Mouse (Mus musculus) megakaryocyte, embryonic 14.5 days (primary cell): ENCODE measurements around the gene Tubb2b. TPM values are rescaled to one million over a fixed set of nuclear protein-coding genes. Genes with fewer than 3 reads are reported as not detected.
"Not testable (repeated sequence)": the region's sequence is repeated elsewhere in the genome, so short reads cannot be mapped to it uniquely, and the experiment has no call there.

Source experiments
- H3K27me3 ChIP-seq: replicated peaks from 2 replicates; pipeline ENCODE3; 2012; ENCODE audit warnings: inconsistent platforms
- H3K36me3 ChIP-seq: replicated peaks from 2 replicates; pipeline ENCODE3; 2012; ENCODE audit warnings: low read length, inconsistent platforms, mixed read lengths
- H3K4me1 ChIP-seq: 2 replicates; pipeline ENCODE4 v1.6.1; 2012; ENCODE audit warnings: inconsistent platforms
- H3K4me3 ChIP-seq: replicated peaks from 2 replicates; pipeline ENCODE3; 2012; ENCODE audit warnings: moderate library complexity, mild to moderate bottlenecking, inconsistent platforms
- H3K9me3 ChIP-seq: 2 replicates; pipeline ENCODE4 v1.6.1; 2012; ENCODE audit warnings: inconsistent platforms
- FLI1 ChIP-seq: IDR thresholded peaks from 2 replicates; pipeline ENCODE4 v1.6.1; 2012; ENCODE audit warnings: low read length, inconsistent platforms, mixed read lengths
- GATA1 ChIP-seq: IDR thresholded peaks from 3 replicates; pipeline ENCODE4 v1.6.1; 2012; ENCODE audit warnings: mixed read lengths, low read length, inconsistent platforms, borderline replicate concordance
- polyA plus RNA-seq: library from polyadenylated mRNA; stranded (reverse); fragments of >175 nt; gene quantifications from 2 replicates; pipeline ENCODE4 v1.2.3, GENCODE M21; 2012; ENCODE audit warnings: low replicate concordance; ENCODE audit not compliant: insufficient read depth

The Tubb2b gene
- polyA plus RNA-seq, 1 experiment = 11.0 TPM

DNA sequence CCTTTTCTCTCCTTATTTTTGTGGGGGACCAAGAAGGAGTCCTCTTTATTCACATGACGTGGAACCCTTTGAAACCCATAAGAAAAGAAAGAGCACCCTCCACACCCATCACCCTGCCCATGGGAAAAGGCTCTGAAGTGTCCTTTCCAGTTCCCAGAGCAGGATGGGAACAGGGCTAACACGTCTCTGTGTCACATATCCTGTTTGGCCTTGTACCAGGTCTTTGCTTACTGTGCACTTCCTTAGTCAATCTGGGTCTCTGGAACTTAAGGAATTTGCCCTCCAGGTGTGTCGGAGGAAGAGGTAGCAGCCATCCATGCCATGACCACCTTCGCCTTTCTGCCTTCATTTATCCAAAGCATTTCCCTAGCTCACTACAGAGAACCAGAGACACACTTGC lies 33.8 kb downstream of the Tubb2b start:
- H3K36me3 ChIP-seq = no peaks in the 10 kb centered on the region
- no peak overlapping the region for H3K4me3 ChIP-seq
- H3K4me1 ChIP-seq = peaks cover 31% of the 10 kb centered on the region
- peaks cover 7% of the 10 kb centered on the region for H3K9me3 ChIP-seq
- no peak for TF ChIP-seq GATA1
- TF ChIP-seq FLI1 = no peak
- H3K27me3 ChIP-seq = no peaks in the 10 kb centered on the region

GRCm38 (mm10) chr13:34095542-34096435 lies 34.5 kb downstream of the Tubb2b start:
- no peaks in the 10 kb centered on the region for H3K27me3 ChIP-seq
- H3K9me3 ChIP-seq = peaks cover 7% of the 10 kb centered on the region
- no peaks in the 10 kb centered on the region for H3K36me3 ChIP-seq
- H3K4me3 ChIP-seq = peak overlapping the region; percentile 42
- H3K4me1 ChIP-seq = peaks cover 25% of the 10 kb centered on the region
- TF ChIP-seq GATA1 (no peak), FLI1 (no peak)

DNA sequence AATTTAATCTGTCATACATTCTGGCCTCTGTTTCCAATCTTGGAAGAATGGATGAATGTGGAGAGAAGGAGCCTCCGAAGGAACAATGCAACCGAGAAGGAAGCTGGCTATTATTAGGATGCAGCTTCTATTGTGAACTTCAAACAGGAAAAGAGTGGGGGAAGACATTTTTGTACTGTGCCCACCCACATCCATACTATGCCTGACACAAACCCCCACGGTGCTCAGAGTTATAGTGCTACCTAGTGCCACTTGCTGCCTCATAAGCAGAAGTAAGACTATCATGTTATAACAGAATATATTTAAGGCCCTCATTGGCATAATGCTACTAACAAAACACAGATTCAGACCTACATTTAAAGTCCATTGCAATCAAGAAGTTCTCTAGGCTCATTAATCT lies 40.9 kb downstream of the Tubb2b start:
- no peak overlapping the region for H3K4me3 ChIP-seq
- no peaks in the 10 kb centered on the region for H3K9me3 ChIP-seq
- TF ChIP-seq GATA1 = no peak
- TF ChIP-seq FLI1 = no peak
- H3K36me3 ChIP-seq = no peaks in the 10 kb centered on the region
- no peaks in the 10 kb centered on the region for H3K27me3 ChIP-seq
- H3K4me1 ChIP-seq = peaks cover 46% of the 10 kb centered on the region

DNA sequence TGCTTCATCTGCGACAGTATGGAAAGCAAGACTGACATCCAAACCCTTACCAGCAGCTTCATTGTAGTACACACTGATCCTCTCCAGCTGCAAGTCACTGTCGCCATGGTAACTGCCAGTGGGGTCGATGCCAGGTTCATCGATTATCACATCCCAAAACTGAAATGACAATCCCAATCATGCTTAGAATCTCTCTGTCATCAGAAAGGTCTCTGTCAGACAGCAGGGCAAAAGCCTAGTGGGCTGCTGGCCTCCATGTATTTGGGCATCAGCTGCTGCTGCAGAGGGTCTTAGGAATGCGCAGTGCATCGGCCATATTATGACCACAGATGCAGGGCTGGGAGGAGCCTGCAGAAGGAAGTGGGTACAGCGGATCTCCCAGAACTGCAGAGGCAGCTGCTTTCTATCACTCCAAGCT lies 41.4 kb downstream of the Tubb2b start:
- Histone ChIP-seq H3K9me3 (no peaks in the 10 kb centered on the region), H3K36me3 (no peaks in the 10 kb centered on the region), H3K27me3 (no peaks in the 10 kb centered on the region), H3K4me3 (peak overlapping the region; percentile 50), H3K4me1 (peaks cover 48% of the 10 kb centered on the region)
- TF ChIP-seq FLI1 (no peak), GATA1 (no peak)

DNA sequence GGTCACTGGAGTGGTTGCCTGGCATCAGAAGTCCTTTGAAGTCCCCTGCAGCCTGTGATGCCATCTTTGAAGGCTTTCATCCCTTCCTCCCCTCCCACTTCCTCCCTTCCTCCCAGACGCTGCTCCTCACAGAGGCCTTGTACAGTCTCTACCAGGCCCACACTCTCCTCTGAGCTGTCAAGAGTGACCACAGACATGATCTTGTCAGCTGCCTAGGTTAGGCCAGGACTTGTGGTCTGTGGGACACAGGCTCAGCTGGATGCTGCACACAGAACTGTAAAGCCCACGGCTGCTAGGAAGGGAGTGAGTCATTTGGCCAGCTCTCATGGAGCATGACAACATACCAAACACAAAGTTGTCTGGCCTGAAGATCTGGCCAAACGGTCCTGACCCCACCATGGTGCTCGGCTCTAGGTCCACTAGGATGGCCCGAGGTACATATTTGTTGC lies 42.0 kb downstream of the Tubb2b start:
- not testable (repeated sequence) for H3K9me3 ChIP-seq, H3K27me3 ChIP-seq, H3K36me3 ChIP-seq
- Histone ChIP-seq H3K4me3 (peak overlapping the region; percentile 46), H3K4me1 (peaks cover 50% of the 10 kb centered on the region)

DNA sequence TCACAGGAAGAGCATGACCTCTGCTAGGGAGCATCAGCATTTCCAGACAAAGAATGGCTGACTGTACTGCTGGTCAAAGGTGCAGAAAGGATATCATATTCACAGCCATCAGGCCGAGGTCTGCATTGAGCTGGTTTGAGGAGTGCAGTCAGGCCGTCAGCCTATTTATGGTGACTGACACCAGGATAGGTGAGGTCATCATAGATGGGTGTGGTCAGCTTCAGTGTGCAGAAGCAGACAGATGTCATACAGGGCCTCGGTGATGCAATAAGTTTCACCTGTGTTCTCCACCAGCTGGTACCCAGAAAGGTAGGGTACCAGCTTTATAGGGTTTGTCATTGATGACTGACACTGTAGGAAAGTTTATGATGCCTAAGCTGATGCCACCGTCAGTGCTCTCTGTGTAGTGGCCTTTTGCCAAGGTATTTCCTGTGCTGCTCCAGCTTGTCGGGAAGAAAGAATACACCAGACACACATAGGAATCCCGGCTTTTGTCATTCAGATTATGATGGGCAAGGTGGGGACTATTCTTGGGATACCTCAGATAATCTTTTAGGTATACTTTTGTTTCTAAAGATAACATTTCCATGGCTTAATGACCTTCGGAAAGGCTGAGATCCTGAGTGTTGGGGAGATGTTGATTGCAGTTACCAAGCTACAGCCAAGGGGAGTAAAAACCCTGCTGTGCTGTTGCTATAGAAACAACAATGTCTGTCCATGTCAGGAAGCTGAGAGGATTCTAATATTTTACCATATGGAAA lies 43.0 kb downstream of the Tubb2b start:
- Histone ChIP-seq H3K9me3 (no peaks in the 10 kb centered on the region), H3K4me1 (peaks cover 50% of the 10 kb centered on the region), H3K4me3 (no peak overlapping the region), H3K36me3 (no peaks in the 10 kb centered on the region), H3K27me3 (no peaks in the 10 kb centered on the region)
- TF ChIP-seq GATA1 = no peak
- no peak for TF ChIP-seq FLI1

GRCm38 (mm10) chr13:34084026-34084750 lies 46.1 kb downstream of the Tubb2b start:
- TF ChIP-seq FLI1 (no peak), GATA1 (no peak)
- H3K27me3 ChIP-seq = no peaks in the 10 kb centered on the region
- H3K4me3 ChIP-seq = no peak overlapping the region
- peaks cover 36% of the 10 kb centered on the region for H3K4me1 ChIP-seq
- H3K9me3 ChIP-seq = no peaks in the 10 kb centered on the region
- H3K36me3 ChIP-seq = no peaks in the 10 kb centered on the region

DNA sequence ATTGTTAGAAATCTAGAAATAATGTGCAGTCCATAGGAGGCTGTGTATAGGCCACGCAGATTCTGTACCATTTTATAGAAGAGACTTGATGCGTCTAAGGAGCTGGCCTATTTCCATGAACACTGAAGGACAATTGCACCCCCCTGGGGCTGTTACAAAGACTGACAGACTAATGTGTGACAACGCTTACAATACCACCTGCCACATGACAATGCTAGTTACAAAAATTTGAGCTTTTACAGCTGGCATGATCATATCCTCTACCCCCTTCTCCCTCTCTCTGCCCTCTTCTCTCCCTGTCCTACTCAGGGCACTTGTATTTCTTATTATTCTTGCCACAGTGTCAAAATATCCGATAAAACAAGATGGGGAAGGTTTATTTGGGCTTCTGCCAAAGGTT lies 48.3 kb downstream of the Tubb2b start:
- Histone ChIP-seq H3K36me3 (peaks cover under 1% of the 10 kb centered on the region), H3K9me3 (no peaks in the 10 kb centered on the region), H3K4me1 (peaks cover 34% of the 10 kb centered on the region), H3K27me3 (no peaks in the 10 kb centered on the region), H3K4me3 (no peak overlapping the region)
- TF ChIP-seq FLI1 (no peak), GATA1 (no peak)

DNA sequence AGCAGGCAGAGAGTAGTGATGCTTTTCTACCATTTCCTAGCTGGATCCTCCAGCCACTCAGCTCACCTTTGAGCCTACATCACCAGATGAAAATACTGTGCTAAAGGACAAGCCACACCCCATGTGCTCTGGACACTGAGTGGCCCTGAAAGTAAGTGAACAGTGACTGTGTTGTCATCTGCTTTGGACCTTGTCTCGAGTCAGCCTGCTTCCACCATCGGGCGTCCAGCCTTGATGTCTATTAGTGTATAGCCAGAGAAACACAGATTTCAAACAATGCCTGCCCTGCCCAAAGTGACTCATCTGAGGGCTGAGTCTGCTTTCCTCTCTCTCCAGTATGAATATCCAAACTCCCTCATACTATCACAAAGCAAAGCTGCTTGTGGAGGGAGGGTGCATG lies 50.5 kb downstream of the Tubb2b start:
- TF ChIP-seq GATA1 = no peak
- TF ChIP-seq FLI1 = no peak
- no peaks in the 10 kb centered on the region for H3K9me3 ChIP-seq
- peaks cover 20% of the 10 kb centered on the region for H3K36me3 ChIP-seq
- no peaks in the 10 kb centered on the region for H3K27me3 ChIP-seq
- H3K4me3 ChIP-seq = peak overlapping the region; percentile 43
- H3K4me1 ChIP-seq = peaks cover 46% of the 10 kb centered on the region
